Mouse (Mus musculus): ENCODE measurements at regions not wholly inside any gene's neighbourhood (a gene's known extent, or its start where the extent isn't known, plus 50 kb on each side); places are given as distances from the start of the nearest gene placed in this dataset.

DNA sequence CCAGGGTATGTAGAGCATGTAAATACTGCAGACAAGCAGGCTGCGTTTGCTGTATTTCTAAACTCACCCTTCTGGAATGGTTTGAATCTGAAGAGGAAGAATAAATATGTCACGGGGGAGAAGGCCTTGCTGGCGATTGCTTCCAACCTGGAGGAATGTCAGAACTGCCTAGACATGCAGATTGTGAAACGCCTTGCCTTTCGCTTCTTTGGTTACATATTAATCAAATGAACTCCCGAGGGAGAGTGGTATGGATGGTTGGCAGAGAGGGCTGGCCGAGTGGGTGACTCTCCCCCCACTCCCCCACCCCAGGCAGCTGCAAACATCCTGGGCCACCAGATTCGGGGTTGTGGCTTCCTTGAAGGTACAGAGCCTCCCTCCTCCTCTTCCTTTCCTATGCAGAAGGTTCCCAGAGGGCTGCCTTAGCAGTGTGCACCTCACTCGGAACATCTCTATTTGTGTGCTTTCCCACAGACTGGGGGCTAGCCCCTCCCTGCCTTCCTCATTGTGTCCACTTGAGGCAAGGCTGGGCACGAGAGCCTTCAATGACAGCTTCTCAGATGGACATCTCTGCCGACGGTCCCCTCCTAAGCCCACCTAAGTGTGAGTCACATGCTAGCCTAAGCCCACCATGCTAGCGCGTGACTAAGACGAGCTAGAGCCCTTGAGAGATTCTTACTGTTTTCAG lies 93.3 kb downstream of the Zfp281 start:
- peak; percentile 51 to 71 for DNase-seq

- no peak for DNase-seq
These were observed 99.2 kb downstream of the Zfp281 start for GRCm38 (mm10) chr1:136723839-136724443.

- no peak for DNase-seq
These were observed 100.5 kb downstream of the Zfp281 start for GRCm38 (mm10) chr1:136725242-136725641.

GRCm38 (mm10) chr1:136726145-136726935 lies 101.6 kb downstream of the Zfp281 start:
- peak in 1 of 2 experiments; percentile 26 for DNase-seq

DNA sequence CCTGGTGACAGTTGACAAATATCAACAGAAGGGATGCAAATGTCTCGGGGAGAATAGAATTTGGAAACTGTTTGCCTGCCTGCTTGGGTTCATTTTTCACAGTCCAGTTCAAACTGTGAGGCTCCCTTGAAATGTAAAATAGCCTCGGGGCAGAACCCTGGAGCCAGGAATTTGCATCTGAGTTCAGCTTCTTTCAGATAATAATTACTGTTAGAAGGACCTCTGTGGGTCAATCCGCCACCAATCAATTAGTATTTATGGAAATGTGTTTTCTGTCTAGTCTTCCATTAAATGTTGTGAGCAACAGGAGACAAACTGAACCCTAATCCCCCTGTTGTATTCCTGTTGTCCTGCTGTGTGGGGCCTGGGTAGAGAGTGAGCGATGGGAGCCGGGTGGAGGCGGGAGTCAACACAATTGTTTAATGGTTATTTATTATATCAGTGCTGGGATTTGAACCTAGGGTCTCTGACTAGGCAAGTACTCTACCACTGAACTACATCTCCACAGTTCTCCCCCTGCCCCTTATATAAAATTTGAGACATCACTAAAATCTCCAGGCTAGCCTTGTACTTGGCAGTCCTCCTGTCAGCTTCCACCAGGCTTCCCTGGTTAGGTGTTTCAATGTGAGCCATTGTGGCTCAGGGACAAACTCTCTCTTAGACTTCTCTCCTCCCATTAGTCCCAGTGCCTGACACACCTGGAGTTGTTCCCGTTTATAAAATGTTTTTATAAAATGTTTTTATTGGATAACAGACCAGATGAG lies 103.3 kb downstream of the Zfp281 start:
- no peak for DNase-seq

DNA sequence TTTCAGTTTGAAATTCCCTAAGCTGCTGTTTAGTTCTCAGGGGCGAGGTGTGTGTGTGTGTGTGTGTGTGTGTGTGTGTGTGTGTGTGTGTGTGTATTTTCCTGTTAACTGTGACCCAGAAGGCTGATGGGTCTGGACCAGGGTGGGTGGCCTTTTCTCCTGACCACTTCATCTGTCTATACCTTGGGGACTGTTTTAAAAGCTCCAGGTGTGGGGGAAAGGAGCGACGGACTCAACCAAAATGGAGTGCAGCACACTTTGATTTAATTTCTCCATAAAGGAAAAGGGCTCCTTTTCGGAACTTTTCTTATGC lies 103.9 kb downstream of the Zfp281 start:
- no peak for DNase-seq

- DNase-seq = no peak
These were observed 105.9 kb downstream of the Zfp281 start for GRCm38 (mm10) chr1:136730638-136731037.

GRCm38 (mm10) chr1:136738030-136738429 lies 113.3 kb downstream of the Zfp281 start:
- no peak for DNase-seq

GRCm38 (mm10) chr1:136739486-136739885 lies 114.8 kb downstream of the Zfp281 start:
- peak; percentile 37 to 60 for DNase-seq

DNA sequence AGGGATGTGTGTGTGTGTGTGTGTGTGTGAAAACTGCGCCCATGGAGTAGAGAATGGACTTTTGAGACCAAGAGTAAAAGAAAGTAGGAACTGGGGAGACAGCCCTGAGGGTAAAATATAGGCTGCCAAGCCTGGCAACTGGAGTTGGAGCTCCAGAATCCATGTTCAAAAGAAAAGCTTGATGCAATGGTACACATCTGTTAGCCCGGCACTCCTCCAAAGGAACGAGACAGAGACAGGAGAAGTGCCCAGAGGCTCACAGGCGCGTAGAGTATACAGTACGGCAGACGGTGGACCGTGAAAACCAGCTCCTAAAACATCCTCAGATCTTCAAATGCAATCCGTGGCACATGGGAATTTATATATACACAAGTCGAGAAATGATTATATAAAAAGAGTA lies 116.4 kb downstream of the Zfp281 start:
- DNase-seq = no peak

- peak in 1 of 2 experiments; percentile 60 for DNase-seq
These were observed 124.5 kb downstream of the Zfp281 start for GRCm38 (mm10) chr1:136749188-136749587.

DNA sequence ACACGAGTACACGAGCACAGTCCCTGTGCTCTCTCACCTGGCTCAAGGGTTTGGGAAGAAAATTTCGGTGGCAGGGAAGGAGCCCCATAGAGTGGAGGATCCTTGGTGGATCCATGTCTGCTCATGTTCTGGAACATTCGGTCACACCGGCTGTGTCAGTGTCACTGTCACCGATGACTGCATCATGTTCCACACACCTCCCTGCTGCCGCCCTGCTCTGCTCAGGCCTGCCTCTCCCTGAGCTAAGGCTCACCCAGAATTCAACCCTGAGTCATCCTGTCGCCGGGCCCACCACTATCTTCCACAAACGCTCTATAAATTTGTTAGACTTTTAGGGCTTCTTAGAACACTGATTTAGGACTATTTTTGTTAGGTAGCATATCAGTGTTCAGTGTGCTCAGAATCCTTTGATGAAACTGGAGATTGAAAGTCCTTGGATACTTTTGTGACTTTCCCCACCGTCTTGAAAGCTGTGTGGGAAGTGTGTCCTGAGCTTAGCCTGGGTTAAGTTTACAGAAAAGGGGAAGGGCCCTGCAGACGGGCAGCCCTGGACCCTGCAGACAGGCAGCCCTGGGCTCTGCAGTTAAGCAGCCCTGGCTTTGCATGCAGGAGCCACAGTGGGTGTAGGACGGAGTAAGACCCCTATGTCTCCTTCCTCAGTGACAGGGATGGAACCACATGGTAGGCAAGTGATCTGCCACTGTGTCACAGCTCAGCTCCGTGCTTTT lies 126.9 kb downstream of the Zfp281 start:
- DNase-seq = no peak

GRCm38 (mm10) chr1:136754286-136754685 lies 129.6 kb downstream of the Zfp281 start:
- no peak for DNase-seq

- DNase-seq = no peak
These were observed 134.0 kb downstream of the Zfp281 start for GRCm38 (mm10) chr1:136758730-136759129.

DNA sequence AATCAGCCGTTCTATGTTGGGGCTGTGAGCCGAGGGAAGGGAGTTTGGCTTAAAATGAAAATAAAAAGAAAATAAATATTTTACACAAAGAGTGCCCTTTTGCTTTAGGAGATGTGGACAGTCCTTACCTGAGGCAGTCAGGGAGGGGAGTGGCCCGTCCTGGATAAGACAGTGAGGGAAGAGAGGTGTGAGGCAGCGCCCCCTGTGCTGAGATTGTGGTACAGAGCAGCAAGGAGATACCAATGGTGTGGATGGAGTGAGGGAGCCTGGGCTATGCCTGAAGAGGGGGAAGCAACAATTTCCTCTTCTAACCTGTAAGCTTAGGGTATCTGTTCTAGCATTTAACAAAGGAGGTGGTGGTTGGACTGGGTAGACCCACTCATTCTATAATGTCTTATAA lies 134.5 kb downstream of the Zfp281 start:
- no peak for DNase-seq

DNA sequence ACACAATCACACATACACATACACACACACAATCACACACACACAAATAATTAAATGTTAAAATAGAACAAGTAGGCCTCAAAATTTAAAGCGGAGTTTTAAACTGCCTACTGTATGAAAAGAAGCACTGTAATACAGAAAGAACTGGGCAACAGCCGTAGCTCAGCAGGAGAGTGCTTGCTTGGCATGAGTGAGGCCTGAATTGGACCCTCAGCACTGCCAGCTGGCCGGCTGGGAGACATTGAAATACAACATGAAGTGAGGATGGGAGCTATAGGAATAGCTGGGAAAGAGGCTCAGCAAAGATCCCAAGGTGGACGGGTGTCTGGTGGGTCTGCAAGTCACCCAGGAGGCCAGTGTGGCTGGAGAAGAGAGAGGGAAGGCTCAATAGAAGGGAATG lies 136.8 kb downstream of the Zfp281 start:
- DNase-seq = no peak

GRCm38 (mm10) chr1:136768969-136769401 lies 144.3 kb downstream of the Zfp281 start:
- DNase-seq = peak; percentile 24 to 44

GRCm38 (mm10) chr1:136773743-136774142 lies 149.0 kb downstream of the Zfp281 start:
- DNase-seq = no peak

GRCm38 (mm10) chr1:136776211-136776610 lies 151.5 kb downstream of the Zfp281 start:
- DNase-seq = no peak

DNA sequence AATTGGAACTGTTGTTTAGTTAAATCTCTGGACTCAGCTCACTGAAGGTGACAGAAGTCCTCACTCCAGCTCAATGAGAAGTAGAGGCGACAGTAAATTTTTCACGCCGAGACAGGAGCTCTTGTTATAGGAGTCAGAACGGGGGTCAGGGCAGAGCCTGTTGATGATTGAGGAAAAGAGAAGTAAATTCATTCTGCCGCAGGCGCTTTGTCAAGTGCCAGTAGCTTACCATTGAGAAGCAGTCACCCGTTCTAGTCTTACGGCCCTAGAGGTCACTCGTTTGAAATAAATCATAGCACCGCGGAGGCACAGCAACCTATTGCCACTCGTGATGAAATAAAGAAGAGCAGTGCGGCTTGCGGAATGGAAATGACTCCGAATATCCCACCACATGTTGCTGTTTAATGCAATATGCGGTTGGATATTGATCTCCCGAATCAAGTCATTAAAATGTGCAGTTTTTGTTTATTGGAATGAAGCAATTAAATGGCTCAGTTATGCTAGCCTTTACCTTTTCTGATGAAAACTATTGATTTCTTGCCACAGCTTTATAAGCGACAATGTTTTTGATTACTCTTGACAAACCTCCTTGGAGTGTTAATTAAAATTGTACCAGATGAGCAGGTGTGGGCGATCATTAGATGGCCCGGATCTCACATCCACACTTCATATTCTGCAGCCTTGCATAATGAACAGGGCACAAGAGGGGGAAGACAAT lies 152.7 kb downstream of the Zfp281 start:
- no peak for DNase-seq

DNA sequence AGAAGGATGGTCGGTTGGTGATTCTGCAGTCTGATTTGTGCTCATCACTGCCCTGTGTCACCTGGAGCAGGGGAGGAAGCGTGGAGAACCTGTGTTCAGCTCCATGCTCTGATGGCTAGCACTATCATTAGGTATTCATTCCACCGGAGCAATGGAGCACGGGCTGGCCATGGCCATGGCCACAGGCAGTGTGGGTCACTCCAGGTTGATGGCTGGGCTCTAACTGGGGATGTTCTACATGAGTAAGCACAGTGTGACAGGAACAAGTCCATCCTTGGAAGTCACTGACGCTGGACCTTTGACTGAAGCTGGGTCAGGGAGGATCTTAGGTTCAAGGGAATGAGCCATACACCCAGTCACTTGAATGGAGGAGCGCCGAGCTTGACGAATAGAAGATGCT lies 154.7 kb downstream of the Zfp281 start:
- no peak for DNase-seq

DNA sequence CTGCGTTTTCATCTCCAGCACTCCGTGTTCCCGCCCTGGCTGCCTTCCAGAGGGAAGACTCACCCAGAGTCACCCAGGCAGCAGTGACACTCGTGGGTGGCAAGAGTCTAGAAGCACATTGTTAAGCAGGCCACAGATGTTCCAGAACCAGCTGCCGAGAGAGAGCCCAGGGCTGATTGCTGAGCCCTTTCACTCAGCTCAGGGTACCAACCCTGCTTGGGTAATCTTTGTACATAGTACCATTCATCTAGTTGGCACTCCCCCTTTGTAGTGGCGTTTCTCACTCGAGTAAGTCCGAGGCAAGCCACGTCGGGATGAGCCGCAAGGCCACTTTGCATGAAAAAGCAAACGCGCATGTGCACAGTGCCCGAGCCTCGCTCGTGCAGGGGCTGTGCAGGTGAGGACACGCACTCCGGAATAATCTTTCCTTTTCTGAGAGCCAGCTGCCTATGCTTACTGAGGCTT lies 156.9 kb downstream of the Zfp281 start:
- DNase-seq = peak; percentile 13 to 41

All from lung, postnatal 4 days (tissue).